Mouse (Mus musculus) midbrain, embryonic 13.5 days (tissue): Measurements from ENCODE around the gene Zfp933. TPM values are rescaled to one million over a fixed set of nuclear protein-coding genes. Genes with fewer than 3 reads are reported as not detected.
A peak's percentile ranks its signal among the peaks of the same experiment; 100 is the strongest.

Experiments
- ATAC-seq: fragments of 200-750 bp; cut with Nextera tagmentation; 2 replicates; pipeline ENCODE4 v1.8.0; 2017; ENCODE audit warnings: mild to moderate bottlenecking, moderate TSS enrichment, moderate library complexity
- H3K27ac ChIP-seq: fragments of 300-500 bp; sonication (generic); 2 replicates; pipeline ENCODE4 v1.5.1; 2015; ENCODE audit warnings: inconsistent platforms, mild to moderate bottlenecking, moderate library complexity
- H3K27me3 ChIP-seq: fragments of 300-500 bp; sonication (generic); 2 replicates; pipeline ENCODE4 v1.6.1; 2015; ENCODE audit warnings: mild to moderate bottlenecking, inconsistent platforms
- H3K36me3 ChIP-seq: fragments of 300-500 bp; sonication (generic); 2 replicates; pipeline ENCODE4 v1.6.1; 2015; ENCODE audit warnings: mild to moderate bottlenecking, inconsistent platforms
- H3K4me1 ChIP-seq: fragments of 300-500 bp; sonication (generic); replicated peaks from 2 replicates; pipeline ENCODE4 v1.6.1; 2015; ENCODE audit warnings: inconsistent platforms
- H3K4me2 ChIP-seq: fragments of 300-500 bp; sonication (generic); replicated peaks from 2 replicates; pipeline ENCODE4 v1.6.1; 2015; ENCODE audit warnings: moderate library complexity, mild to moderate bottlenecking, inconsistent platforms
- H3K4me3 ChIP-seq: fragments of 300-500 bp; sonication (generic); replicated peaks from 2 replicates; pipeline ENCODE4 v1.5.1; 2015; ENCODE audit warnings: mild to moderate bottlenecking, inconsistent platforms
- H3K9ac ChIP-seq: fragments of 300-500 bp; sonication (generic); replicated peaks from 2 replicates; pipeline ENCODE4 v1.6.1; 2015; ENCODE audit warnings: mild to moderate bottlenecking, inconsistent platforms
- H3K9me3 ChIP-seq: fragments of 300-500 bp; sonication (generic); 2 replicates; pipeline ENCODE4 v1.6.1; 2016; ENCODE audit warnings: mild to moderate bottlenecking, inconsistent platforms
- WGBS: fragments of 180-500 bp; shearing (Covaris S2); methylation state at CpG from one replicate; pipeline ENCODE4 v1.1.7; 2015; 5-methylcytosine and 5-hydroxymethylcytosine counted together
- polyA plus RNA-seq: library from polyadenylated mRNA; unstranded; fragments of >200 nt; fragmentation: Nextera tagmentation; extraction: Ambion mirVana; gene quantifications from 2 replicates; pipeline ENCODE4 v1.2.1, GENCODE M21; 2015

The Zfp933 gene
- 6.2 and 7.7 TPM in 2 replicates for polyA plus RNA-seq

GRCm38 (mm10) chr4:147847614-147848583, at the start of gene Zfp933:
Gene Zfp933 (minus strand): TSS chr4:147848366.
- H3K4me1 ChIP-seq, result peaks cover 13% of the 10 kb centered on the region
- peak within 1 kb of the TSS; percentile 67 for H3K4me2 ChIP-seq
- H3K4me3 ChIP-seq, result peak within 1 kb of the TSS; percentile 77
- 4% methylated on average over 23 of the region's 23 CpGs for WGBS
- no peak within 1 kb of the TSS for H3K27ac ChIP-seq
- H3K27me3 ChIP-seq, result no peaks in the 10 kb centered on the region
- peak; percentile 95 for ATAC-seq
- peak within 1 kb of the TSS; percentile 75 for H3K9ac ChIP-seq
- H3K9me3 ChIP-seq, result peaks cover 11% of the 10 kb centered on the region
- H3K36me3 ChIP-seq, result peaks cover 32% of the 10 kb centered on the region

- no peak overlapping the region for H3K4me2 ChIP-seq
- no peak overlapping the region for H3K9ac ChIP-seq
- no peaks in the 10 kb centered on the region for H3K9me3 ChIP-seq
- WGBS, result 86% methylated on average over 3 of the region's 3 CpGs
- no peaks in the 10 kb centered on the region for H3K27me3 ChIP-seq
- ATAC-seq, result no peak
- peaks cover 91% of the 10 kb centered on the region for H3K36me3 ChIP-seq
- no peaks in the 10 kb centered on the region for H3K4me1 ChIP-seq
- no peak overlapping the region for H3K27ac ChIP-seq
- no peak overlapping the region for H3K4me3 ChIP-seq
Measured at GRCm38 (mm10) chr4:147897348-147897747, 49.2 kb upstream of the Zfp933 start.

GRCm38 (mm10) chr4:147896411-147896810, 48.2 kb upstream of the Zfp933 start:
- Histone ChIP-seq H3K9me3 (no peaks in the 10 kb centered on the region), H3K27me3 (no peaks in the 10 kb centered on the region), H3K27ac (no peak overlapping the region), H3K9ac (no peak overlapping the region), H3K4me1 (no peaks in the 10 kb centered on the region), H3K36me3 (peaks cover 94% of the 10 kb centered on the region), H3K4me3 (no peak overlapping the region), H3K4me2 (no peak overlapping the region)
- WGBS, result 81% methylated on average over 1 of the region's 1 CpGs
- no peak for ATAC-seq

DNA sequence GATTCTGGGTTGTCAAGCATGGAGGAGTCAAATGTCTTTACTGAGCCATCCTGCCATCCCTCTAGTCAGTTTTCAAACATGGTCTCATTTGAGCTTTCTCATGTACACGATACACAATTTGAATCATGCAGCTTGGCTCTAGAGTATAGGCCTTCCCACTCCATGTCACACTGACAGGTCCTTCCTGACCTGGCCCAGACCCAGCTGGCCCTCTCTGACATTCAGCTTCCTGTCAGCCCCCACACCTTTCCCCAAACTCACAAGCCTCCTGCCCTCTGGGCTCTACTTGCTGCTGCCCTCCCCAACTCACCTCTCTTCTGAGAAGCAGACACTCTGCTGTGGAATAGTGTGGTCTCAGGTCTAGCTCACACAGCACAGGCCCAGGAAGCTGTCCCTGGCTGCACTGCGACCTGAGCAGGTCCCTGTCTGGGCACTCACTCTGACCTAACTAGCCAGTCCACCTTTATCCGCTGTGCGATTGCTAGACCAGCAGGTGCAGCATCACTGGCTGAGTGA, 47.7 kb upstream of the Zfp933 start:
- no peak for ATAC-seq
- no peak overlapping the region for H3K9ac ChIP-seq
- H3K9me3 ChIP-seq, result no peaks in the 10 kb centered on the region
- 94% methylated on average over 4 of the region's 4 CpGs for WGBS
- H3K4me2 ChIP-seq, result no peak overlapping the region
- no peak overlapping the region for H3K27ac ChIP-seq
- H3K4me1 ChIP-seq, result no peaks in the 10 kb centered on the region
- peaks cover 98% of the 10 kb centered on the region for H3K36me3 ChIP-seq
- no peaks in the 10 kb centered on the region for H3K27me3 ChIP-seq
- no peak overlapping the region for H3K4me3 ChIP-seq

GRCm38 (mm10) chr4:147890341-147890740, 42.2 kb upstream of the Zfp933 start:
- Histone ChIP-seq H3K4me1 (no peaks in the 10 kb centered on the region), H3K27ac (no peak overlapping the region), H3K36me3 (peaks cover 94% of the 10 kb centered on the region), H3K4me2 (no peak overlapping the region), H3K9me3 (no peaks in the 10 kb centered on the region), H3K9ac (no peak overlapping the region), H3K4me3 (no peak overlapping the region), H3K27me3 (no peaks in the 10 kb centered on the region)
- 86% methylated on average over 6 of the region's 6 CpGs for WGBS
- no peak for ATAC-seq

- H3K9ac ChIP-seq, result no peak overlapping the region
- no peaks in the 10 kb centered on the region for H3K9me3 ChIP-seq
- peaks cover 94% of the 10 kb centered on the region for H3K36me3 ChIP-seq
- no peak overlapping the region for H3K27ac ChIP-seq
- no peaks in the 10 kb centered on the region for H3K27me3 ChIP-seq
- no peak overlapping the region for H3K4me2 ChIP-seq
- ATAC-seq, result no peak
- WGBS, result 84% methylated on average over 4 of the region's 4 CpGs
- no peak overlapping the region for H3K4me3 ChIP-seq
- no peaks in the 10 kb centered on the region for H3K4me1 ChIP-seq
Measured at GRCm38 (mm10) chr4:147888237-147888636, 40.1 kb upstream of the Zfp933 start.

DNA sequence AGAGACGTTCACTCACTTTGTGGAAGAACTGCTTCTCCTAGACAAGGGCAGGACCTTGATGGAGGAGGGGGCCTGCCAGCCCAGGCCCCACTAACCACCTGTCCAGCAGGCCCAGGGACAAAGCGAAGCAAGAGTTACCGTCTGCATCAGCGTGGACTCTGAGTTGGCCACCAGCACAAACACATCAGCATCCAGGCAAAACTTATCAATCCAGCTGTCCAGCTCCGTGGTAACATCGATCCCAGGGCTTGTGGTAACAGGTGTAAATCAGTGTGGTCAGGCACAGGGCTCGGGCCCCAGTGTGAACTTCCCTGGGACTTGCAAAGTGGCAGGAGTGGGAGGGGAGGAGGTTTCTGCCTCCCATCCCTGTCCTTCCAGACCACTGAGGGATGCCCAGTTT, 39.1 kb upstream of the Zfp933 start:
- no peak overlapping the region for H3K27ac ChIP-seq
- H3K9ac ChIP-seq, result no peak overlapping the region
- H3K27me3 ChIP-seq, result no peaks in the 10 kb centered on the region
- WGBS, result 97% methylated on average over 7 of the region's 7 CpGs
- no peak for ATAC-seq
- H3K9me3 ChIP-seq, result no peaks in the 10 kb centered on the region
- H3K36me3 ChIP-seq, result peaks cover 94% of the 10 kb centered on the region
- H3K4me1 ChIP-seq, result no peaks in the 10 kb centered on the region
- no peak overlapping the region for H3K4me2 ChIP-seq
- H3K4me3 ChIP-seq, result no peak overlapping the region

GRCm38 (mm10) chr4:147886158-147886557, 38.0 kb upstream of the Zfp933 start:
- H3K9me3 ChIP-seq, result no peaks in the 10 kb centered on the region
- 94% methylated on average over 12 of the region's 12 CpGs for WGBS
- H3K36me3 ChIP-seq, result peaks cover 94% of the 10 kb centered on the region

DNA sequence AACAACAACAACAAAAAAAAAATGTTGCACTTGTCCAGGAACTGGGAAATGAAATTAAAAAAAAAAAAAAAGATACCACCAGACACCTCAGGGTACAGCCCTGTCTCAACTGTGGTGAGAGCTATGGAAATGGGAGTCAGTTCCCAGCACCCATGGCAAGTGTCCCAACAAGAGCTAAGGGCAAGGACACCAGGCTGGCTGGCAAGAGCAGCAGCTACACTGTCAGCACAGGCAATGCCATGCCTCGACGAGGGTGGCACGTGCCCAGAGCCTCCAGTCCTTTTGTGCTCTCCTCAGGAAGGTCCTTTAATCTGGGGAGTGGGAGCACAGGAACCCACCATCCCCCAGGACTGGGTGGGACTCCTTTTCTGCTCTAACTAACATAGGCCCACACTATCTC, 36.0 kb upstream of the Zfp933 start:
- WGBS, result 94% methylated on average over 3 of the region's 3 CpGs
- Histone ChIP-seq H3K4me1 (no peaks in the 10 kb centered on the region), H3K27ac (no peak overlapping the region)

More at GRCm38 (mm10) chr4:147886158-147886557, 38.0 kb upstream of the Zfp933 start:
- H3K27me3 ChIP-seq, result no peaks in the 10 kb centered on the region
- H3K4me1 ChIP-seq, result no peaks in the 10 kb centered on the region
- H3K4me3 ChIP-seq, result no peak overlapping the region
- H3K27ac ChIP-seq, result no peak overlapping the region
- no peak overlapping the region for H3K9ac ChIP-seq
- no peak for ATAC-seq
- H3K4me2 ChIP-seq, result no peak overlapping the region

DNA sequence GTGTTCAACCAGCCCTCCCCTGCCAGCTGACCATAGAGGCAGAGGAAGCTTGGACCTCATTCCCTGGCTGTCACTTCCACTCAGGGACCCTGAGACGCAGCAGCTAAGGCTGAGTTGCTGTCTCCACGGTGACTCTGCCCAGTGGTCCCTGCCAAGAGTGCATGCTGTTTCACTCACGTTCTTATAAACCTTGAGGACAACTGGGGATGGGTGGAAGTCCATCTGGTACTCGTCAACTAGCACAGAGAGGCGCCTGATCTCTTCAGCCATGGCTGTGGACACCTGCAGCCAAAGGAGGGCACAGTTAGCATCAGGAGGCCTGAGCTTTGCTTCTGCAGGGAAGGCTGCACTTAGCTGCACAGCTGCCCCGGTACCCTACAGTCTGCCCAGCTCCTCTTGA, 34.9 kb upstream of the Zfp933 start:
- ATAC-seq, result no peak
- 91% methylated on average over 6 of the region's 6 CpGs for WGBS
- Histone ChIP-seq H3K4me3 (no peak overlapping the region), H3K27ac (no peak overlapping the region), H3K4me1 (no peaks in the 10 kb centered on the region), H3K36me3 (peaks cover 96% of the 10 kb centered on the region), H3K9me3 (no peaks in the 10 kb centered on the region), H3K27me3 (no peaks in the 10 kb centered on the region), H3K4me2 (no peak overlapping the region), H3K9ac (no peak overlapping the region)

More for the DNA sequence above, 36.0 kb upstream of the Zfp933 start:
- Histone ChIP-seq H3K4me2 (no peak overlapping the region), H3K9me3 (no peaks in the 10 kb centered on the region), H3K4me3 (no peak overlapping the region), H3K27me3 (no peaks in the 10 kb centered on the region), H3K9ac (no peak overlapping the region), H3K36me3 (peaks cover 96% of the 10 kb centered on the region)
- ATAC-seq, result no peak

GRCm38 (mm10) chr4:147881792-147882191, 33.6 kb upstream of the Zfp933 start:
- Histone ChIP-seq H3K27ac (no peak overlapping the region), H3K27me3 (no peaks in the 10 kb centered on the region), H3K4me2 (no peak overlapping the region), H3K9me3 (no peaks in the 10 kb centered on the region), H3K36me3 (peaks cover 93% of the 10 kb centered on the region), H3K4me1 (no peaks in the 10 kb centered on the region), H3K9ac (no peak overlapping the region), H3K4me3 (no peak overlapping the region)
- ATAC-seq, result no peak
- 94% methylated on average over 7 of the region's 7 CpGs for WGBS

DNA sequence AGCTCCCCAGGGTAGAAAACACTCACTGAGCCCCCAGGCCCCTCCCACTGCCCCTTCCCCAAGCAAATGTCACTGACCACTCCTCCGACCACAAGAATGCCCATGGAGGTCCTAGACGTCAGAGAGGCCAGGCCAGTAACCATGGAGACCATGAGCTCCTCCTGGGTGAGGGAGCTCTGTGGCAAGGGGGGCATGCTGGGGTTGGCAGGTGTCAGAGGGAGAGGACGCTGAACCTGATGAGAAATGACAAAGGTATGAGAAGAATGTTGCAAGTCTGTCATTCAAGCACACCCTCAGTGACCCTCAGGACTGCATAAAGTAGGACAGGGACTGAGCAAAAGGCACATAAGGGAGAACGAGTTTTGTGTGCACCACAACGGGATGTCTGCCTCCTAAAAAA, 31.7 kb upstream of the Zfp933 start:
- Histone ChIP-seq H3K36me3 (peaks cover 93% of the 10 kb centered on the region), H3K9ac (no peak overlapping the region), H3K9me3 (no peaks in the 10 kb centered on the region), H3K4me2 (no peak overlapping the region), H3K4me1 (no peaks in the 10 kb centered on the region), H3K4me3 (no peak overlapping the region), H3K27ac (no peak overlapping the region), H3K27me3 (no peaks in the 10 kb centered on the region)
- 54% methylated on average over 5 of the region's 5 CpGs for WGBS
- ATAC-seq, result no peak
